Mouse (Mus musculus) embryonic facial prominence, embryonic 15.5 days (tissue): ENCODE results near the gene Miip. TPM values are rescaled to one million over a fixed set of nuclear protein-coding genes. Genes with fewer than 3 reads are reported as not detected.

Experiments
- ATAC-seq: fragments of 200-750 bp; cut with Nextera tagmentation; 2 replicates; pipeline ENCODE4 v1.8.0; 2017; ENCODE audit warnings: low read depth, moderate TSS enrichment; ENCODE audit not compliant: insufficient number of reproducible peaks, low FRiP score, low TSS enrichment
- H3K27ac ChIP-seq: fragments of 300-500 bp; sonication (generic); replicated peaks from 2 replicates; pipeline ENCODE4 v1.5.1; 2015; ENCODE audit warnings: mild to moderate bottlenecking, inconsistent platforms
- H3K27me3 ChIP-seq: fragments of 300-500 bp; sonication (generic); 2 replicates; pipeline ENCODE4 v1.6.1; 2015; ENCODE audit warnings: inconsistent platforms
- H3K36me3 ChIP-seq: fragments of 300-500 bp; sonication (generic); 2 replicates; pipeline ENCODE4 v1.6.1; 2015; ENCODE audit warnings: mild to moderate bottlenecking, inconsistent platforms
- H3K4me1 ChIP-seq: fragments of 300-500 bp; sonication (generic); 2 replicates; pipeline ENCODE4 v1.6.1; 2015; ENCODE audit warnings: inconsistent platforms
- H3K4me2 ChIP-seq: fragments of 300-500 bp; sonication (generic); replicated peaks from 2 replicates; pipeline ENCODE4 v1.6.1; 2015; ENCODE audit warnings: mild to moderate bottlenecking, inconsistent platforms
- H3K4me3 ChIP-seq: fragments of 300-500 bp; sonication (generic); replicated peaks from 2 replicates; pipeline ENCODE4 v1.5.1; 2015; ENCODE audit warnings: mild to moderate bottlenecking, inconsistent platforms
- H3K9ac ChIP-seq: fragments of 300-500 bp; sonication (generic); 2 replicates; pipeline ENCODE4 v1.6.1; 2015; ENCODE audit warnings: inconsistent platforms
- H3K9me3 ChIP-seq: fragments of 300-500 bp; sonication (generic); replicated peaks from 2 replicates; pipeline ENCODE4 v1.6.1; 2016; ENCODE audit warnings: inconsistent platforms
- WGBS: fragments of 180-500 bp; shearing (Covaris S2); methylation state at CpG from one replicate; pipeline ENCODE4 v1.1.7; 2015; 5-methylcytosine and 5-hydroxymethylcytosine counted together
- polyA plus RNA-seq: library from polyadenylated mRNA; unstranded; fragments of >200 nt; fragmentation: Nextera tagmentation; extraction: Ambion mirVana; gene quantifications from 2 replicates; pipeline ENCODE4 v1.2.1, GENCODE M21; 2015

Miip gene
- polyA plus RNA-seq, 1 experiment from 2014 or later = 43.2 TPM

- H3K4me2 ChIP-seq = no peak overlapping the region
- no peaks in the 10 kb centered on the region for H3K4me1 ChIP-seq
- ATAC-seq = no peak
- H3K9ac ChIP-seq = no peak overlapping the region
- H3K27me3 ChIP-seq = no peaks in the 10 kb centered on the region
- WGBS = 92% methylated on average over 6 of the region's 6 CpGs
- H3K4me3 ChIP-seq = no peak overlapping the region
- H3K9me3 ChIP-seq = no peaks in the 10 kb centered on the region
- H3K36me3 ChIP-seq = peaks cover 86% of the 10 kb centered on the region
- no peak overlapping the region for H3K27ac ChIP-seq
Observed at GRCm38 (mm10) chr4:147890341-147890740, 21.7 kb upstream of the Miip start.

GRCm38 (mm10) chr4:147888237-147888636, 19.6 kb upstream of the Miip start:
- Histone ChIP-seq H3K4me2 (no peak overlapping the region), H3K4me1 (no peaks in the 10 kb centered on the region), H3K9me3 (no peaks in the 10 kb centered on the region), H3K4me3 (no peak overlapping the region), H3K27ac (no peak overlapping the region), H3K36me3 (peaks cover 89% of the 10 kb centered on the region), H3K9ac (no peak overlapping the region), H3K27me3 (no peaks in the 10 kb centered on the region)
- 86% methylated on average over 4 of the region's 4 CpGs for WGBS
- ATAC-seq = no peak

- H3K4me3 ChIP-seq = no peak overlapping the region
- 92% methylated on average over 7 of the region's 7 CpGs for WGBS
- no peak overlapping the region for H3K4me2 ChIP-seq
- no peak overlapping the region for H3K9ac ChIP-seq
- ATAC-seq = no peak
- H3K27me3 ChIP-seq = no peaks in the 10 kb centered on the region
- no peaks in the 10 kb centered on the region for H3K9me3 ChIP-seq
- peaks cover 89% of the 10 kb centered on the region for H3K36me3 ChIP-seq
- no peak overlapping the region for H3K27ac ChIP-seq
- no peaks in the 10 kb centered on the region for H3K4me1 ChIP-seq
Observed at GRCm38 (mm10) chr4:147887277-147887676, 18.7 kb upstream of the Miip start.

- H3K27ac ChIP-seq = no peak overlapping the region
- peaks cover 90% of the 10 kb centered on the region for H3K36me3 ChIP-seq
- WGBS = 90% methylated on average over 12 of the region's 12 CpGs
Observed at GRCm38 (mm10) chr4:147886158-147886557, 17.5 kb upstream of the Miip start.

GRCm38 (mm10) chr4:147884138-147884537, 15.5 kb upstream of the Miip start:
- H3K9ac ChIP-seq = no peak overlapping the region
- no peak for ATAC-seq
- H3K4me1 ChIP-seq = no peaks in the 10 kb centered on the region
- no peaks in the 10 kb centered on the region for H3K9me3 ChIP-seq
- no peak overlapping the region for H3K4me2 ChIP-seq
- WGBS = 82% methylated on average over 3 of the region's 3 CpGs
- H3K27me3 ChIP-seq = no peaks in the 10 kb centered on the region
- no peak overlapping the region for H3K4me3 ChIP-seq
- peaks cover 89% of the 10 kb centered on the region for H3K36me3 ChIP-seq
- no peak overlapping the region for H3K27ac ChIP-seq

More at GRCm38 (mm10) chr4:147886158-147886557, 17.5 kb upstream of the Miip start:
- Histone ChIP-seq H3K9me3 (no peaks in the 10 kb centered on the region), H3K9ac (no peak overlapping the region), H3K27me3 (no peaks in the 10 kb centered on the region), H3K4me3 (no peak overlapping the region), H3K4me2 (no peak overlapping the region), H3K4me1 (no peaks in the 10 kb centered on the region)
- ATAC-seq = no peak

- no peak overlapping the region for H3K4me3 ChIP-seq
Observed at GRCm38 (mm10) chr4:147883041-147883440, 14.4 kb upstream of the Miip start.

GRCm38 (mm10) chr4:147881792-147882191, 13.2 kb upstream of the Miip start:
- WGBS = 89% methylated on average over 7 of the region's 7 CpGs
- Histone ChIP-seq H3K4me1 (no peaks in the 10 kb centered on the region), H3K4me2 (no peak overlapping the region), H3K9ac (no peak overlapping the region), H3K9me3 (no peaks in the 10 kb centered on the region), H3K4me3 (no peak overlapping the region), H3K27ac (no peak overlapping the region), H3K36me3 (peaks cover 87% of the 10 kb centered on the region), H3K27me3 (no peaks in the 10 kb centered on the region)
- ATAC-seq = no peak

More at GRCm38 (mm10) chr4:147883041-147883440, 14.4 kb upstream of the Miip start:
- no peak for ATAC-seq
- Histone ChIP-seq H3K9me3 (no peaks in the 10 kb centered on the region), H3K4me2 (no peak overlapping the region), H3K9ac (no peak overlapping the region), H3K36me3 (peaks cover 91% of the 10 kb centered on the region), H3K27me3 (no peaks in the 10 kb centered on the region), H3K27ac (no peak overlapping the region), H3K4me1 (no peaks in the 10 kb centered on the region)
- 80% methylated on average over 6 of the region's 6 CpGs for WGBS

GRCm38 (mm10) chr4:147879865-147880264, 11.2 kb upstream of the Miip start:
- Histone ChIP-seq H3K27ac (no peak overlapping the region), H3K4me1 (no peaks in the 10 kb centered on the region), H3K4me3 (no peak overlapping the region), H3K36me3 (peaks cover 88% of the 10 kb centered on the region), H3K27me3 (no peaks in the 10 kb centered on the region), H3K9me3 (no peaks in the 10 kb centered on the region), H3K4me2 (no peak overlapping the region), H3K9ac (no peak overlapping the region)
- ATAC-seq = no peak
- 50% methylated on average over 5 of the region's 5 CpGs for WGBS

GRCm38 (mm10) chr4:147879456-147879855, 10.8 kb upstream of the Miip start:
- no peak for ATAC-seq
- H3K9ac ChIP-seq = no peak overlapping the region
- H3K27me3 ChIP-seq = no peaks in the 10 kb centered on the region
- no peaks in the 10 kb centered on the region for H3K9me3 ChIP-seq
- H3K4me2 ChIP-seq = no peak overlapping the region
- no peak overlapping the region for H3K27ac ChIP-seq
- 55% methylated on average over 2 of the region's 2 CpGs for WGBS
- H3K36me3 ChIP-seq = peaks cover 89% of the 10 kb centered on the region
- H3K4me1 ChIP-seq = no peaks in the 10 kb centered on the region
- H3K4me3 ChIP-seq = no peak overlapping the region

- no peak overlapping the region for H3K4me2 ChIP-seq
- WGBS = 93% methylated on average over 9 of the region's 9 CpGs
- H3K9ac ChIP-seq = no peak overlapping the region
Observed at GRCm38 (mm10) chr4:147878537-147878936, 9.9 kb upstream of the Miip start.

GRCm38 (mm10) chr4:147875852-147876575, 7.4 kb upstream of the Miip start:
- Histone ChIP-seq H3K9ac (no peak overlapping the region), H3K27me3 (no peaks in the 10 kb centered on the region), H3K4me3 (no peak overlapping the region), H3K4me1 (no peaks in the 10 kb centered on the region), H3K4me2 (no peak overlapping the region), H3K36me3 (peaks cover 87% of the 10 kb centered on the region), H3K27ac (no peak overlapping the region), H3K9me3 (no peaks in the 10 kb centered on the region)
- no peak for ATAC-seq
- 82% methylated on average over 4 of the region's 4 CpGs for WGBS

More at GRCm38 (mm10) chr4:147878537-147878936, 9.9 kb upstream of the Miip start:
- H3K9me3 ChIP-seq = no peaks in the 10 kb centered on the region
- H3K36me3 ChIP-seq = peaks cover 89% of the 10 kb centered on the region
- ATAC-seq = no peak
- H3K4me3 ChIP-seq = no peak overlapping the region
- H3K27me3 ChIP-seq = no peaks in the 10 kb centered on the region
- no peaks in the 10 kb centered on the region for H3K4me1 ChIP-seq
- no peak overlapping the region for H3K27ac ChIP-seq

GRCm38 (mm10) chr4:147869238-147869637, 622 bp upstream of the Miip start:
- no peak for ATAC-seq
- Histone ChIP-seq H3K4me1 (peaks cover 23% of the 10 kb centered on the region), H3K27ac (peak overlapping the region; percentile 56; the same call in 1 of the 2 replicates), H3K9me3 (no peaks in the 10 kb centered on the region), H3K9ac (peak overlapping the region; percentile 41), H3K4me3 (peak overlapping the region; percentile 95), H3K4me2 (peak overlapping the region; percentile 77), H3K27me3 (no peaks in the 10 kb centered on the region), H3K36me3 (peaks cover 46% of the 10 kb centered on the region)
- WGBS = 12% methylated on average over 5 of the region's 5 CpGs
